Mouse (Mus musculus) small intestine, adult 2 months (tissue): ENCODE measurements around the gene Snd1.

ENCODE experiments used
- CTCF ChIP-seq: fragments of 200-500 bp; IDR thresholded peaks from 2 replicates; pipeline ENCODE4 v1.5.1; 2012; ENCODE audit warnings: low read depth, mild to moderate bottlenecking, control low read depth, inconsistent platforms, low read length, moderate library complexity, mixed read lengths; ENCODE audit not compliant: insufficient replicate concordance, insufficient read length; ENCODE audit errors: extremely low read depth
- POLR2A ChIP-seq: fragments of 200-500 bp; IDR thresholded peaks from 2 replicates; pipeline ENCODE4 v1.6.1; 2012; ENCODE audit warnings: low read depth, mild to moderate bottlenecking, control low read depth, inconsistent platforms, low read length, moderate library complexity

GRCm38 (mm10) chr6:28521416-28521815 lies 46.5 kb downstream of the Snd1 start:
- TF ChIP-seq CTCF = no peak
- no peak for TF ChIP-seq POLR2A
